Mouse (Mus musculus) spleen, embryonic (tissue): ENCODE results near the gene Esf1.
"Not testable (repeated sequence)": the region's sequence is repeated elsewhere in the genome, so short reads cannot be mapped to it uniquely, and the experiment has no call there.

Source experiments
- CTCF ChIA-PET: fragments of 350-600 bp; sonication (Branson Sonifier 250); formaldehyde crosslinking; loops from one replicate; lab custom pipeline; 2022; lab: Charles Lee

The Esf1 gene

DNA sequence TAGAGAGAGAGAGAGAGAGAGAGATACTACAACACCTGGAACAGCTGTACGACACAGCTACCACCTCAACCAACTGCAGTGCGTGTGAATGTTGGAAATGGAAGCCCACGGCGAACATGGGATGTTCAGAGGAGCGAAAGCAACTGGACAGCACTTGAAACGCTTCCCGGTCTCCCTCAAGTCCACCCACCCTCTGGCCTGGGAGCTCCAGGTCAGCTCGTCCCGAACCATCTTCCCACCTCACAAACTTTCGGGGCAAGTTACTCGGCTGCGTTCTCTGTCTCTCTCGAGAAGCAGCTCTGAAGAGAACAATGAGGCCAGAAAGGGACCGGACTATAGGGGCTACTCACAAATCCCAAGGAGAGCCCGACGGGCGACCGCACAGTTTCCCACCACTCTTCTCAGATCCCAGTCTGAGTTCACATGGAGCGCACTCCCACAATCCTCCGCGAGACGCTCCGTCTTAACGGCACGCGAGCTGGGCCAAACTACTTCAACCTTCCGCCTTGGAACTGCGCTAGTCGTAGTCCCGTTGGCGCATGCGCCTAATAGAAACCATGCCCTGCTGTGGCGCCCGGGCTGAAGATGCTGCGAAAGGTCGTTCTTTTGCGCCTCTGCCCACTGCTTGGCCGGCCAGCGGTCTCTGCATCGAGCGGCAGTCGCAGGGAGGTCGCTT lies at the start of gene Esf1, which contains the start of gene Ndufaf5:
Esf1 (minus strand) TSS at position 438 of the 676 bp plus-strand sequence.
Ndufaf5 (plus strand) TSS at position 523 of the 676 bp plus-strand sequence.
- CTCF ChIA-PET = no interaction called here

- CTCF ChIA-PET = no interaction called here
These were observed 45.6 kb upstream of the Esf1 start for GRCm38 (mm10) chr2:140215965-140216364.

- CTCF ChIA-PET = no interaction called here
These were observed 45.1 kb upstream of the Esf1 start for GRCm38 (mm10) chr2:140215415-140215814.

- CTCF ChIA-PET = no interaction called here
These were observed 44.2 kb upstream of the Esf1 start for GRCm38 (mm10) chr2:140214519-140215027.

DNA sequence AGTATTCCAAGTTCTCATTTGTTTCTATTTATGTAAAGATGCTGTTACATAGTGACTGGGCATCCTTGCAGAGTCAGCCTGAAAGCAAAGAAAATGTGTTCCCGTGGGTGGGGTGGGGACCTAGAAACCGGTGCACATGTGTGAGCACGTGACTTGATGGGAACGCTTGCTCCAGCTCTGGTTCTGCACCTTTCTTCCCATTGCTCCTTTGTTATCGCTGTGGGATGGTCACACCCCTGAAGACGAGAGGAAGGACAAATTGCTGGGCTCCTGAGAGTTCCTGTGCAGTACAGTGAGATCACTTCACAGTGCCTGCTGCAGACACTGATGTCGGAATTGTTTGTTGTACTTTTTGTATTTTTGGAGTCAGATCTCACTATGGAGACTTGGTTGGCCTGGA lies 33.4 kb upstream of the Esf1 start:
- CTCF ChIA-PET = no interaction called here

DNA sequence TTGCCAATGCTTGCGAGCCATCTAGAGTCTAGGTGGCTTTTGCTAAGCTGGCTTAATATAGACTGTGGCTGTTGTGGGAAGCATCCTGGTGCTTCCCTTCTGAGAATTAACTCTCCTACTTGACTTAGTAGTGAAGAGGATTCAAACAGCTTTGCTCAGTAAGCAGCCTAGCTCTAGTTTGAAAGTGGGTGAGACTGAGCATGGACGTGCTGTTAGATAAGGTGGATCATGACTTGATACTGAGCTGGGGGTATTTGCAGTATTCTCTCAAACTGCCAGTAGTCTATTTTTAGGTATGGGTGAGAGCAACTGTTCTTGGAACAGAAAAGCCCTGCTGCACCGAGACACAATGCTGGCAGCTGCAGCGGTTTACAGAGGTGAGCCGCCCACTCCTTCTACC lies 32.2 kb upstream of the Esf1 start:
- CTCF ChIA-PET = no interaction called here

GRCm38 (mm10) chr2:140200713-140201112 lies 30.3 kb upstream of the Esf1 start:
- CTCF ChIA-PET = no interaction called here

- CTCF ChIA-PET = not testable (repeated sequence)
These were observed 15.4 kb upstream of the Esf1 start for GRCm38 (mm10) chr2:140185685-140186210.

DNA sequence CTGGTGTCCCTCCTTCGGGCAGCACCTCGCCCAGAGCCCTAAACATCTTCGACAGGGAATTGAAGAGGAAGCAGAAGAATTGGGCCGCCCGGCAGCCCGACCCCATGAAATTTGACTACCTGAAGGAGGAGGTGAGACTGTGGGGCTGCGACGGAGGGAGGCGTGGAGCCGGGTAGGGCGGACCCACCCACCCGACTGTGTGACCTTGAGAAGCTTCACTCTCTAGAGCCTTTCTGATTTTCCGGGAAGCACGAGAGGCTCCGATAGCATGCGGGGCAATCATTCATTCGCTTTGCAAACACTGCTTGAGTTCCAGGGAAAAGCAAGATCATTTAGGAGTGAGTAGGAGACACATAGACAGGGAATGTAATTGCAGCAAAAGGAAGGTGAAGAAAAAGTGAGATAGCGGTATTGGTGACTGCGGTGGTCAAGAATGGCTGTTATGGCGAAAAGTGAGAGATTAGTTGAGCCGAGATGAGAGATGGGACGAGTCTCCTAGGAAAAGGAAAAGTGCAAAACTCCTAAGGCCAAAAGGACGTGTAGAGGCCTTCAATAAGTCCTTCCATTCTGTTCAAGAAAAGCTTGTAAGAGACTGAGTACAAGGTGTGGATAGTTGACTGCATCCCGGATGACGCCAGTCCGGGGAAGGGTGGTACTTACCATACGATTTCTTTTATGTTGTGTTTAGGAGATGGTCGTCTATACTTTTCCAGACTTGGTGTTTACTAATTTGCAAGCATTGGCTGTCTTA lies 614 bp upstream of the Esf1 start:
- CTCF ChIA-PET = no interaction called here

DNA sequence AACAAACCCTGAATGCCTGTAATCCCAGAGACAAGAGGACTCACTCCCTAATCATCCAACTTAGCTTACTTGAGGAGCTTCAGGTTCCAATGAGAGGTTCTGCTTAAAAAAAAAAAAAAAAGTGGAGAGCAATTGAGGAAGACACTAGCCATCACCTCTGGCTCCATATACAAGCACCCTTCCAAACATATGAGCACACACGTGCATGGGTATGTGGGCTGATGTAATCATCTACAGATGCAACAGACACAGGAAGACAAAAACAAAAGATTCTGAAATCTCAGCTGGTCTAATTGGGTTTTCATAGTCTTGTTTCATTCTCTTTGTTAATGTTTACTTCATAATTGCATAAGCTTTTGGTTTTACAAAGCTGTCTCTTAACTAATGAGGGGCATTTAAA lies 1.3 kb downstream of the Esf1 start:
- CTCF ChIA-PET = interaction anchor here (0.6 kb wide), 1 partner anchor 278 kb away, joined by 3 read pairs; no protein-coding TSS in a partner anchor

DNA sequence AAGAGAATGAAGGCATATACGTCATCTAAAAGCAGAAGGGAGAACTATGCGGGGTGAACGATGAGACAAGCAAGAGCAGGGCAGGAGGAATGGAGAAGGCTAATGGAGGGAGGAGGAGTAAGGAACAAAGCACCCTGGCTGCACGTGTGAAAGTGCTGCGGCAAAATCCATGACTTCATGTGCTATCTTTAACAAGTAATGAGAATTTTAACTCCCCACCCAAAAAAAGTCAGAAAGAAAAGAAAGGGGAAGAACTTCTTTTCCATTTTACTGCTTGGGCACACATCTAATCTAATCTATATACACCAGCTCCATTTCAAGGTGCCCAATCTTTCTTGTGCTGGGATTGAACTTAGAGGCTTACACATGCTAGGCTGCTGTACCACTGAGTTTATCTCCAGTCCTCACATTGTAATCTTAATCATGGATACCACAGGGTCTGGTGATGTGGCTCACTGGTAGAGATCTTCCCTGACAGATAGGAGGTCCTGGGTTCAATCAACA lies 7.0 kb downstream of the Esf1 start:
- CTCF ChIA-PET = no interaction called here

DNA sequence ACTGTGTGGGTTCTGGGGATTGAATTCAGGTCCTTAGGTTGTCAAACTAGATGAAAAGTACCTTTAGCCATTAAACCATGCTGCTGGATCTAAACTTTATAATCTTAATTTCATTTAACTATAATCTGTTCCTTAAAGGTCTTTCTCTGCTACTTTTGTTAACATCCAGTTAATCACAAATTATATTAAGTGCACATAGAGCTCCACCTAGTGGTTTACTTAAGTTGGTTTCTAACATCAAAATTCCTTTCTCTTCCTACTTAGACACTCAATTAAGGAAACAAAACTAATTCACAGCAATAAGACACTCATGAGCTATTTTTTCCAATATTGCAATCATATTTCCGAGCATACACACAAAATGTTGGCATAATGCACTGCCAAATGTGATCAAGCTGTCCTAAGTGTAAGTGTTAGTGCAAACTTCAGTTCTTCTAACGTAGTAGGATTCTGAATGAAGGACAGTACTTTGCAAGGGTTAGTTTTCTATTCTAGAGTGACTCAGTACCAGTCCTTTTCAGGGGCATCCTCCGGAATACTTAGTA lies 11.1 kb downstream of the Esf1 start:
- CTCF ChIA-PET = no interaction called here

- CTCF ChIA-PET = not testable (repeated sequence)
These were observed 18.6 kb downstream of the Esf1 start, which contains the start of gene Gm17374 for GRCm38 (mm10) chr2:140151743-140152142. Gm17374 (plus strand) TSS chr2:140152043.

- CTCF ChIA-PET = no interaction called here
These were observed 44.8 kb downstream of the Esf1 start for GRCm38 (mm10) chr2:140125516-140125915.

GRCm38 (mm10) chr2:140113851-140114250 lies 56.5 kb downstream of the Esf1 start:
- CTCF ChIA-PET = no interaction called here

- CTCF ChIA-PET = no interaction called here
These were observed 61.4 kb downstream of the Esf1 start for GRCm38 (mm10) chr2:140108945-140109344.

DNA sequence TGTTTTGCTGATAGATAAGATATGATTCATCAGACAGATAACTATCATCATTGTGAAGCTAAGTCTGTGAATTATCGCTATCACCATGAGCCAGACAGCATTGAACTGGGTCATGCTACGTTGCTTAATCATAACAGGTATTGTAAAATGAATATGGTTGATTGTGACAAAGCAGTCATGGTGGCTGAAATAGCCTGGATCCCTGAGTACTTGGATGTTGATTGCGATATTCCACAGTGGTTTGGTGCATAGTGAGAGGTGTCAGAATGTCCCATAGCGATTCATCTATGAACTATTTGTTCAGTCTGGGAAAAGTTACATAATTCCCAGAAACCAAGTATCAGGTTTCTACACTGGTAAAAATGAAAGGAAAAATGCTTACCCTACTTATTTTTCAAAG lies 62.7 kb downstream of the Esf1 start:
- CTCF ChIA-PET = no interaction called here

DNA sequence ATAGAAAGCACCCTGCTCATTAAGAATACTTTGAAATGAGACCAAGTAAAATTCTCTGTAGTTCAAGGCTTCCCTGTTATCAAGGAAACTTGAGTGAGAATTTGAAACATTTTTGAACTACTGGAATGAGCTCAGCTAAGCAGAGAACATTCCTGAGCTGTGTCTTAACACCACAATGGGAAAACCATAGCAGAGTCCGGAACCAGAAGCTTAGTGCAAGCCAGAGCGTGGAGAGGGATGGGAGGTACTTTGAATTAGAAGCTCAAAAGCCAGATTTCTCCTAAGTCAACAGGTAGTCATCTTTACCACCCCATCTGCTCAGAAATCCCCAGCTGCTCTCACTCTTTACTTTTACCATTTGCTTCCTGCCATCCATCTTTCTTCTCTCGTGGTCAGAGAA lies 65.4 kb downstream of the Esf1 start:
- CTCF ChIA-PET = no interaction called here

GRCm38 (mm10) chr2:140100551-140101474 lies 69.6 kb downstream of the Esf1 start:
- CTCF ChIA-PET = no interaction called here

DNA sequence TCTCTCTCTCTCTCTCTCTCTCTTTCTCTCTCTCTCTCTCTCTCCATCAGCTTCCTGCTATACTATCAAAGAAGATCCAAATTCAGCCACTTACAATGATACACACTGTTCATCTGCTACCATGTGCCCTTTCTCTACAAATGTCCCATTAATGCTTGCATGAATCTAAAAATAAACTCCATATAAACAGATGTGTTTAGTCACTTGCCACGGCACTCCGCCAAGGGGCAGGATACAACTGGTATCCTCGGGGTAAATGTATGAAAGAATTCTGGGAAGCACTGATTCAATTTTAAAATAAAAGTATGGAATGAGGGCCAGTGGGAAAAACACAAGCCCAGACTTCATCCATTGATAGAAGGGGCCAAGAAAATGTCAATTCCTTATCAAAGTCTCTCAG lies 70.4 kb downstream of the Esf1 start:
- CTCF ChIA-PET = no interaction called here

DNA sequence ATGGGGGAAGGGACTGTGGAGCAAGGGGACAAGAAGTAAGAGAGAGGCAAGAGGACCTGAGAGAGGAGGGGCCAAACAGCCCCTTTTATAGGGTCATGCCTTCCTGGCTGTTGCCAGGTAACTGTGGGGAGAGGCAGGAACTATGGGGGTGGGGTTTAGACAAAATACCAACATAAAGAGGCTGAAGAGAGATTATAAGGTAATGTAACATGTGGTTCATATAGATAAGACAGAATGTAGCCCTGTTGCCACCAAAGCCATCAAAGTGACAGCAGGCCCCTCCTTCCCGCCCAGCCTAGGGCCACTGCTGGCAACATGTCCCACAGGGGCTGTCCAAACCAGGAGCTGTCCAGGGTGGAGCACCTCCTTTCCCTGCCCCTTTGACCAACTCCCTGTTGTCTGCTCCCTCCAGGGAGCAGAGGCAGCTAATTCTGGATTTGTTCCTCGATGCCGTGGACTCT lies 73.2 kb downstream of the Esf1 start:
- CTCF ChIA-PET = interaction anchor here (0.7 kb wide), 1 partner anchor 8 kb away, joined by 7 read pairs; no protein-coding TSS in a partner anchor
